Mouse (Mus musculus) thymus, adult 2 months (tissue): ENCODE data around the gene Ebf1. TPM values are rescaled to one million over a fixed set of nuclear protein-coding genes. Genes with fewer than 3 reads are reported as not detected.

ENCODE experiments used
- DNase-seq: peaks from one replicate; pipeline ENCODE4 v3.0.0; 2021
- H3K27ac ChIP-seq: fragments of 200-500 bp; 2 replicates; pipeline ENCODE4 v1.5.1; 2012; ENCODE audit warnings: low read length, control low read depth; ENCODE audit not compliant: control insufficient read depth, insufficient read depth
- H3K27me3 ChIP-seq: fragments of 200-500 bp; 2 replicates; pipeline ENCODE4 v1.6.1; 2012; ENCODE audit warnings: mild to moderate bottlenecking, low read length, moderate library complexity, mixed read lengths; ENCODE audit not compliant: control insufficient read depth, insufficient read depth
- H3K36me3 ChIP-seq: fragments of 200-500 bp; 2 replicates; pipeline ENCODE4 v1.6.1; 2012; ENCODE audit warnings: mild to moderate bottlenecking, low read length, moderate library complexity; ENCODE audit not compliant: control insufficient read depth, insufficient read depth
- H3K4me1 ChIP-seq: fragments of 200-500 bp; replicated peaks from 2 replicates; pipeline ENCODE4 v1.6.1; 2012; ENCODE audit warnings: low read length; ENCODE audit not compliant: control insufficient read depth, insufficient read depth
- H3K4me3 ChIP-seq: fragments of 200-500 bp; 2 replicates; pipeline ENCODE4 v1.5.1; 2012; ENCODE audit warnings: mild to moderate bottlenecking, low read length, control low read depth, moderate library complexity; ENCODE audit not compliant: control insufficient read depth, insufficient read depth
- CTCF ChIP-seq: fragments of 200-500 bp; IDR thresholded peaks from 2 replicates; pipeline ENCODE4 v1.5.1; 2012; ENCODE audit warnings: mild to moderate bottlenecking, control low read depth, low read length, moderate library complexity, borderline replicate concordance; ENCODE audit not compliant: control insufficient read depth, poor library complexity, insufficient read depth; ENCODE audit errors: extremely low read depth
- POLR2A ChIP-seq: fragments of 200-500 bp; IDR thresholded peaks from 2 replicates; pipeline ENCODE4 v1.6.1; 2012; ENCODE audit warnings: mild to moderate bottlenecking, low read length, control low read depth, moderate library complexity; ENCODE audit not compliant: control insufficient read depth, poor library complexity, insufficient read depth; ENCODE audit errors: extremely low read depth
- WGBS: fragments of 180-500 bp; shearing (Covaris S2); methylation state at CpG from one replicate; pipeline ENCODE4 v1.1.7; 2018; 5-methylcytosine and 5-hydroxymethylcytosine counted together
- polyA plus RNA-seq: library from polyadenylated mRNA; depleted of rRNA; stranded (reverse); fragments of >200 nt; gene quantifications from 2 replicates; pipeline ENCODE4 v1.2.3, GENCODE M21; 2012

Gene Ebf1
- polyA plus RNA-seq, 1 experiment = 4.4 TPM

DNA sequence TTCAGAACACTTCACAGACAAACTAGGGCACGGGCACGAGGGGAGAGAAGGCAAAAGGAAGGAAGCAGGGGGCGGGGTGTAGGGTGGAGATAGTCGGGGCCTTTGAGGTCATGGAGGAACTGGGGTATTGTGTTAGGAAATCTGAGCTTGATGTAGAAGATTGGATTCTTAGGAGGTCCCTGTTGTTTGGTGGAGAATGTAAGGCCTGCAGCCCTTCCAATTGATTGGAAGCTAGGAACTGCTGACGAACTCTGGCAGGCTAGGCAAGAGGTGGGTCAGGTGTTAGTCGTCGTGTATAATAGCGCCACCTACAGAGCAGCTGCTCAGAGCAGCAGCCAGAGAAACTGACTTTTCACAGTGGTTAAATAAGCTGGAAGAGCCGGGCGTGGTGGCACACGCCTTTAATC is 35.8 kb upstream of the Ebf1 start:
- Histone ChIP-seq H3K36me3 (no peaks in the 10 kb centered on the region), H3K4me1 (peaks cover 19% of the 10 kb centered on the region), H3K27me3 (no peaks in the 10 kb centered on the region), H3K27ac (peak overlapping the region; percentile 76), H3K4me3 (peak overlapping the region; percentile 27)
- 3% methylated on average over 11 of the region's 11 CpGs for WGBS
- TF ChIP-seq CTCF = peak; percentile 60; the same call in 1 of the 2 replicates
- TF ChIP-seq POLR2A = no peak
- peak; percentile 79 for DNase-seq

DNA sequence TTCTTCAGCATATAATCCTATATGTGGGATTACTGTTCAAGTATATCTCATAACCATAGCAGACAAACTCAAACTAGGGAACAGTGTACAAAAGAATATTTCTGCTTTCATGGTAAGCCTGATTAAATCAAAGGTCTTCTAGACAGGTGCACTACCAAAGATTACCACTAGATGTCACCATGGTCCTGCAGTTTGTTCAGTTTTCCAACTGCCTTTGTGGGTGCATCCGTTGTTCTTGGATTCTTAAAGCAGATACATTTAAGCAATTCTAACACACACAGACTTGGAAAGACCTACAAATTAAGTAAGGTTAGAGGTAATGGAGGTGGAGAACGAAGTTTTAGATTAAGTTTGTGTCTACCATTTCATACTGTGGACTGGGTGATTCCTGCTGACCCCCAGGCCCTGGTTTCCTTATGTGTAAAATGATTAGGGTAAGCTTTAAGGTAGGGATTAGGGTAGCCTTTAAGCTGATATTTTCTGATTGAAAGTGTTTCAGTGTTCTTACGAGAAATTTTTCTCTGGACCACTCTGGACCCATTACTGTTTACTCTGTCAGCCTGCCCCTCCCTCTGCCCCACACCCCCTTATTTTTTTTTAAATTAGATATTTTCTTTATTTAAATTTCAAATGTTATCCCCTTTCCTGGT is 30.9 kb upstream of the Ebf1 start:
- no peak overlapping the region for H3K4me3 ChIP-seq
- no peaks in the 10 kb centered on the region for H3K36me3 ChIP-seq
- 0 out of 2 replicates have a peak, but pooled peaks cover 4% of the 10 kb centered on the region for H3K4me1 ChIP-seq
- DNase-seq = peak; percentile 79
- H3K27ac ChIP-seq = no peak overlapping the region
- H3K27me3 ChIP-seq = no peaks in the 10 kb centered on the region
- 30% methylated on average over 3 of the region's 3 CpGs for WGBS
- TF ChIP-seq POLR2A (no peak), CTCF (no peak)

DNA sequence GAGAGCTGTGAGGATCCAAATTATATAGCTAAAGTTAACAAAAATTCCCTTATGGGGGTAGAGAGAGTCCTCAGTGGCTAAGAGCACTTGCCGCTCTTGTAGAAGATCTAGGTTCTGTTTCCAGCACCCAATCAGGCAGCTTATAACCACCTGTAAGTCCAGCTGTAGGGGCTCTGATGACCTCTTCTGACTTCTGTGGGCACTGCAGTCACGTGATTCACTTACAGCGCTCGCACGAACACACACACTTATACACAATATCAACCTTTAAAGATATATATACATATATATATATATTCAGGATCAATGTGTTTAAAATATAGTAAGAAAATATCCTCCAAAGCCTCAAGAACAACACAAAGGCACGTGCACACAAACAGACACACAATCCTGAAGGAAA is 24.1 kb upstream of the Ebf1 start:
- H3K27me3 ChIP-seq = no peaks in the 10 kb centered on the region
- no peak for DNase-seq
- no peak overlapping the region for H3K27ac ChIP-seq
- H3K4me1 ChIP-seq = no peaks in the 10 kb centered on the region
- WGBS = 94% methylated on average over 6 of the region's 6 CpGs
- no peaks in the 10 kb centered on the region for H3K36me3 ChIP-seq
- TF ChIP-seq POLR2A (no peak), CTCF (no peak)
- H3K4me3 ChIP-seq = no peak overlapping the region

DNA sequence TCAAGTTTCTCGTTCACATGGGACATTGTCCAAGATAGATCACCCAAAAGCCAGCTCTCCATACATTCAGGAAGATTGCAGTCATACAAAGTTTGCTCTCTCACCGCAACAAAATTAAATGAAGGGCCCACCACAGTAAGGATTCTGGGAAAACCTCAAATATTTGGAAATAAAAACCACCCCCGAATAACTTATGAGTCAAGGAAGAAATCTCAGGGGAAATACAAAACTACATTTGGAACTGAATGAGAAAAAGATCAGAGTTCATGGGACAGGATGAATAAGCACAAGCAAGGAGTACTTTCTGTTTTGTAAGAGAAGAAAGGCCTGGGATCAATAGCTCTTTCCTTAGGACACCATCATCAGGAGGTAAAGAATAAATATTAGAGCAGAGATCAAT is 22.3 kb upstream of the Ebf1 start:
- no peak for DNase-seq
- H3K36me3 ChIP-seq = no peaks in the 10 kb centered on the region
- no peak for TF ChIP-seq POLR2A
- no peak for TF ChIP-seq CTCF
- WGBS = 91% methylated on average over 3 of the region's 3 CpGs
- H3K4me3 ChIP-seq = no peak overlapping the region
- no peaks in the 10 kb centered on the region for H3K4me1 ChIP-seq
- no peaks in the 10 kb centered on the region for H3K27me3 ChIP-seq
- no peak overlapping the region for H3K27ac ChIP-seq

DNA sequence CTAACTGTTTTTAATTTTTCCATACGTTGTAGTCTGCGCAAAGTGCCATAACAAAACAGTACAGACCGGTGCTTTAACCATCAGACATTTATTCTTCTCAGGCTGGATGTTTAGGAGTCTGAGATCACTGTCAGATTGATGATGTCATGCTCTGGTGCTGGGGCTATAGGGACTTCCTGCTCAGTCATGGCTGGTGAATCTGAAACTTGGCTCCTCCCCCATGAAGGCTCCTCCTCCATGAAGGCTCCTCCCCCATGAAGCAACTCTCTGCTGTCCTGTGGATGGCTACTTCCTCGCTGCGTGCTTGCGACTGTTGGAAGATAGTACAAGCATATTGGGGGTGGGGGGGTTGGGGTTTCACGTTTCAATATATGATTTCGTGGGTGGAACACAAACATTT is 10.2 kb upstream of the Ebf1 start:
- 81% methylated on average over 8 of the region's 8 CpGs for WGBS
- peaks cover 6% of the 10 kb centered on the region; the same call in 1 of the 2 replicates for H3K27me3 ChIP-seq
- TF ChIP-seq CTCF = no peak
- TF ChIP-seq POLR2A = no peak
- no peak for DNase-seq
- H3K4me1 ChIP-seq = no peaks in the 10 kb centered on the region; the same call in 1 of the 2 replicates
- no peak overlapping the region for H3K4me3 ChIP-seq
- no peak overlapping the region for H3K27ac ChIP-seq
- no peaks in the 10 kb centered on the region for H3K36me3 ChIP-seq

DNA sequence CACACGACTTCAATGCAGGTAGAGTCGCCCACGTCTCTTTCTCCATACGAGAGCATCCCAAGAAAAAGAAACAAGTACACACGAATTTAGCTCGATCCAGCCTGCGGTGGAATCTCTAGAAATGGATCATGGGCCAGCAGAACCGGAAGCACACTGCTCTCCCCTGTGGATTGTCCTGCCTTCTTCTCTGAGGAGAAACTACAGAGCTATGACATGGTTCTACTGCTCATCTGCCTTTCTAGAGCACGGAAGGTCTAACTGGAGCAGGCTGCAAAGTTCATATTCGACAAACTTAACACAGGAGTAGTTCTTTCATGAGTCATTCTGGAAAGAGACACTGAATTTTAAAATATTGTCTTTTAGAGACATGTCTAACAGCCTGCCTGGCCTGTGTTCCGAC is 8.5 kb upstream of the Ebf1 start:
- Histone ChIP-seq H3K27me3 (peaks cover 14% of the 10 kb centered on the region; the same call in 1 of the 2 replicates), H3K4me1 (no peaks in the 10 kb centered on the region; the same call in 1 of the 2 replicates), H3K27ac (no peak overlapping the region), H3K36me3 (no peaks in the 10 kb centered on the region), H3K4me3 (no peak overlapping the region)
- DNase-seq = no peak
- TF ChIP-seq POLR2A (no peak), CTCF (no peak)
- WGBS = 86% methylated on average over 11 of the region's 11 CpGs

DNA sequence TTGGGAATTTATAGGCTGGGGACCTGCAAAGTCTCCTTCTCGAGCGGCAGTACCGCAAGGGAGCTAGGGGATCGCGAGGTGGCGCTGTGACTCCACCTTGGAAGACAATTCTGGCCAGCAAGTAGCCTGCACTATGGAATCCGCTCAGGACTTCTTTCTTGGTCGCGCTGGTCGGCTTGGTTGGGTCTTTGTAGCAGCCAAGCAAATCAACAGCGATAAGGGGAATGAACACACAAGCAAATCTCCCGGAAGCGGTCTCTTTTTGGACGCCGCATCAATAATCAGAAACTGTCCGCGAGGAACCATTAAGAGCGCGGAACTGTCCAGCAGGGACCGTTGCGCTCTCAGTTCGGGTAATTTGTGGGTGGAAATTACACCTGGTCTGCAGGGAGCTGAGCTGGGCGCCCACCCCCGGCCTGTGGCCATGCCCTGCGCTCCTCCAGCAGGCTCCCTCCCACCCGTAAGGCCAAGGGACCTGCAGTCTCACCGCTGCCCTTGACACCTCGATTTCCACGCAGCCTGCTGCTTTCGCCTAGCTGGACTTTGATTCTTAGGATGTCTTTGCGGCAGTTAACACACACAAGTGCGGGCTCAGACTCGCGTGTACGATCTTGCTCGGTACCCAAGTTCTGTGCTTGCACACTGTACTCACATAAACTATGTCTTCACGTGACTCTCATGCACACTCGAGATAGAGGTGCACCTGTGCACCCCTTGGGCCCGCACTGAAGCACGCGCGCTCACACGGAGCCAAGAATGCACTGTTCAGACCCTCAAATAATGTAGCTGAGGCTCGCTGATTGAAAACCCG is 5.9 kb upstream of the Ebf1 start:
- peak; percentile 75 for DNase-seq
- Histone ChIP-seq H3K4me1 (no peaks in the 10 kb centered on the region; the same call in 1 of the 2 replicates), H3K36me3 (no peaks in the 10 kb centered on the region), H3K27me3 (peaks cover 14% of the 10 kb centered on the region; the same call in 1 of the 2 replicates), H3K27ac (no peak overlapping the region), H3K4me3 (no peak overlapping the region)
- TF ChIP-seq POLR2A (no peak), CTCF (peak; percentile 83)
- WGBS = 3% methylated on average over 45 of the region's 45 CpGs
